Mouse (Mus musculus) cerebellum, adult 11 months (tissue): ENCODE data around the gene Sfmbt1.
A peak's percentile ranks its signal among the peaks of the same experiment; 100 is the strongest.
"Not testable (repeated sequence)": the region's sequence is repeated elsewhere in the genome, so short reads cannot be mapped to it uniquely, and the experiment has no call there.

ENCODE experiments used
- DNase-seq: peaks from one replicate; pipeline ENCODE4 v3.0.0; 2022

Sfmbt1 gene

GRCm38 (mm10) chr14:30718696-30719095 lies 4.0 kb downstream of the Sfmbt1 start:
- DNase-seq: not testable (repeated sequence)

- no peak for DNase-seq
Measured at GRCm38 (mm10) chr14:30719514-30719913, 4.9 kb downstream of the Sfmbt1 start.

- no peak for DNase-seq
Measured at GRCm38 (mm10) chr14:30721850-30722249, 7.2 kb downstream of the Sfmbt1 start.

GRCm38 (mm10) chr14:30722406-30722805 lies 7.8 kb downstream of the Sfmbt1 start:
- DNase-seq: no peak

- DNase-seq: no peak
Measured at GRCm38 (mm10) chr14:30731896-30732295, 17.2 kb downstream of the Sfmbt1 start.

- DNase-seq: no peak
Measured at GRCm38 (mm10) chr14:30734665-30735064, 20.0 kb downstream of the Sfmbt1 start.

- DNase-seq: no peak
Measured at GRCm38 (mm10) chr14:30735810-30736209, 21.2 kb downstream of the Sfmbt1 start.

GRCm38 (mm10) chr14:30736413-30736812 lies 21.8 kb downstream of the Sfmbt1 start:
- DNase-seq: no peak

- DNase-seq: no peak
Measured at GRCm38 (mm10) chr14:30743891-30744290, 29.2 kb downstream of the Sfmbt1 start.

GRCm38 (mm10) chr14:30746160-30746559 lies 31.5 kb downstream of the Sfmbt1 start:
- no peak for DNase-seq

- no peak for DNase-seq
Measured at GRCm38 (mm10) chr14:30757239-30757638, 42.6 kb downstream of the Sfmbt1 start.

GRCm38 (mm10) chr14:30761211-30761610 lies 46.6 kb downstream of the Sfmbt1 start:
- no peak for DNase-seq

GRCm38 (mm10) chr14:30762131-30762903 lies 47.7 kb downstream of the Sfmbt1 start:
- DNase-seq: no peak

- DNase-seq: no peak
Measured at GRCm38 (mm10) chr14:30762904-30763568, 48.4 kb downstream of the Sfmbt1 start.

- no peak for DNase-seq
Measured at GRCm38 (mm10) chr14:30784614-30785013, 70.0 kb downstream of the Sfmbt1 start.

- DNase-seq: no peak
Measured at GRCm38 (mm10) chr14:30789471-30789870, 74.8 kb downstream of the Sfmbt1 start.

GRCm38 (mm10) chr14:30792871-30793270 lies 78.2 kb downstream of the Sfmbt1 start:
- no peak for DNase-seq

GRCm38 (mm10) chr14:30801756-30802155 lies 87.1 kb downstream of the Sfmbt1 start:
- no peak for DNase-seq

- DNase-seq: no peak
Measured at GRCm38 (mm10) chr14:30821136-30821535, 106.5 kb downstream of the Sfmbt1 start.

- DNase-seq: no peak
Measured at GRCm38 (mm10) chr14:30824456-30824995, 109.9 kb downstream of the Sfmbt1 start.

GRCm38 (mm10) chr14:30825021-30825475 lies 110.4 kb downstream of the Sfmbt1 start:
- DNase-seq: no peak

- DNase-seq: peak; percentile 89
Measured at GRCm38 (mm10) chr14:30825476-30826131, 111.0 kb downstream of the Sfmbt1 start, which contains the start of gene Tmem110. Gene Tmem110, plus strand, starts transcription at chr14:30825590.
